Mouse (Mus musculus) ES-Bruce4 (cell line): ENCODE measurements around the gene Rhox13. TPM values are rescaled to one million over a fixed set of nuclear protein-coding genes. Genes with fewer than 3 reads are reported as not detected.

Experiments
- H3K27ac ChIP-seq: 2 replicates; pipeline ENCODE4 v1.5.1; 2012; ENCODE audit warnings: low read length, inconsistent platforms; ENCODE audit not compliant: insufficient read depth
- H3K27me3 ChIP-seq: 2 replicates; pipeline ENCODE4 v1.6.1; 2012; ENCODE audit warnings: mild to moderate bottlenecking, low read length, inconsistent platforms; ENCODE audit not compliant: control insufficient read depth, poor library complexity, insufficient read depth, severe bottlenecking
- H3K36me3 ChIP-seq: 2 replicates; pipeline ENCODE4 v1.6.1; 2012; ENCODE audit warnings: inconsistent platforms, mild to moderate bottlenecking, low read length, moderate library complexity; ENCODE audit not compliant: control insufficient read depth, poor library complexity, insufficient read depth, severe bottlenecking
- H3K4me1 ChIP-seq: one replicate; pipeline ENCODE4 v1.8.1; 2011; ENCODE audit warnings: low read length; ENCODE audit not compliant: control insufficient read depth, insufficient read depth
- H3K4me3 ChIP-seq: 2 replicates; pipeline ENCODE4 v1.5.1; 2011; ENCODE audit warnings: low read depth, mild to moderate bottlenecking, low read length
- H3K9ac ChIP-seq: 2 replicates; pipeline ENCODE4 v1.6.1; 2012; ENCODE audit warnings: low read depth, mild to moderate bottlenecking, inconsistent platforms; ENCODE audit not compliant: poor library complexity, severe bottlenecking
- H3K9me3 ChIP-seq: replicated peaks from 2 replicates; pipeline ENCODE4 v1.6.1; 2012; ENCODE audit warnings: mild to moderate bottlenecking, low read length, inconsistent platforms; ENCODE audit not compliant: control insufficient read depth, poor library complexity, insufficient read depth, severe bottlenecking
- CTCF ChIP-seq: IDR thresholded peaks from one replicate; pipeline ENCODE4 v1.8.1; 2011; ENCODE audit warnings: low read depth, low read length
- EP300 ChIP-seq: IDR thresholded peaks from 2 replicates; pipeline ENCODE4 v1.6.1; 2011; ENCODE audit warnings: low read depth, low read length; ENCODE audit not compliant: insufficient read depth
- POLR2A ChIP-seq: IDR thresholded peaks from one replicate; pipeline ENCODE4 v1.8.1; 2011; ENCODE audit warnings: low read length; ENCODE audit not compliant: insufficient read depth
- polyA plus RNA-seq: library from polyadenylated mRNA; stranded (reverse); fragments of >200 nt; gene quantifications from 2 replicates; pipeline ENCODE4 v1.2.4, GENCODE M21; 2011; ENCODE audit warnings: low read depth; ENCODE audit not compliant: missing spikeins, insufficient read depth, insufficient read length

Rhox13 gene
- polyA plus RNA-seq = 1.3 TPM in 1 of 2 replicates, not detected in the other

DNA sequence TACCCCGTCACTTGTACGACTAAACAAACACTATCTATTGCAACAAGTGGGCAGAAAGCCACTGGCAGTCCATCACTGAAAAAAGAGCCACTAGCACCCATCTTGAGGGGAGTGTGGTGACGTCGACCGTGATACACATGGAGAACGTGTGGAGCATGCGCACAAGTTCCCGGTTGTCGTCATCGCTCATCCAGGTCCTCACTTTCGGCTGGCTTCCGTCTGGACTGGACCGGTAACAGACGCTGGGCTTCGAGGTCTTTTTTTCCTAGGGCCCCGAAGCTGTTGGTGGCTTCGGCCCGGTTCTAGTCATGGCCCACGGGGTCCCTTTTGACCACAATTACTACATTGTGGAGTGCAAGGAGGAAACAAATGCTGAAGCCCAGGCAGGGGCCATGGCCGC is at the start of gene Rhox13:
Gene Rhox13, plus strand, starts transcription at position 238 of the 400 bp plus-strand sequence.
- Histone ChIP-seq H3K9ac (no peak within 1 kb of the TSS), H3K9me3 (no peaks in the 10 kb centered on the region), H3K4me1 (no peaks in the 10 kb centered on the region), H3K27me3 (no peaks in the 10 kb centered on the region), H3K4me3 (peak within 1 kb of the TSS; percentile 7; the same call in 1 of the 2 replicates), H3K36me3 (no peaks in the 10 kb centered on the region), H3K27ac (no peak within 1 kb of the TSS)
- TF ChIP-seq POLR2A = no peak
- no peak for TF ChIP-seq EP300
- TF ChIP-seq CTCF = no peak

GRCm38 (mm10) chrX:38084226-38084625 is 36.8 kb upstream of the Rhox13 start:
- H3K27ac ChIP-seq = no peak overlapping the region
- no peaks in the 10 kb centered on the region for H3K36me3 ChIP-seq
- H3K9ac ChIP-seq = no peak overlapping the region
- H3K9me3 ChIP-seq = no peaks in the 10 kb centered on the region
- TF ChIP-seq CTCF (peak; percentile 72), POLR2A (no peak)
- H3K4me1 ChIP-seq = no peaks in the 10 kb centered on the region
- no peak overlapping the region for H3K4me3 ChIP-seq
- no peaks in the 10 kb centered on the region for H3K27me3 ChIP-seq

DNA sequence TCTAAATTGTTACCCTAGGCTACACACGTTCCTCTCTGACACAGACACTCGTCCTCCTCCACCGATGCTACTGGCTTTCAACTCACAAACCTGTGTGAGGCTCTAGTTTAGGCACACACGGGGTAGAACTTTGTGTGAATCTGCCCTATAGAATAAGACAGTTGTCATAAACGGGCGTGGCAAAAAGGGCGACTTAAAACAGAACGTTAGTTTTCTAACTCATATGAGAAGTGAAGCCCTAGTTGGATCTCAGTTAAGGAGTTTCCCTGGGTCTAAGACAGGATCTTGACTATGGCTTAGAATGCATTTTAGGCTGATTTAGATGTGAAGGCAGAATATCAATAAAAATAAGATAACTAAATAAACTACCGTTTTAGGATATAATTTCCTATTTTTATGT is 36.0 kb upstream of the Rhox13 start, which contains the start of gene Rhox11:
Gene Rhox11, minus strand, starts transcription at position 101 of the 400 bp plus-strand sequence.
- Histone ChIP-seq H3K27me3 (no peaks in the 10 kb centered on the region), H3K9me3 (no peaks in the 10 kb centered on the region), H3K27ac (no peak within 1 kb of the TSS), H3K36me3 (no peaks in the 10 kb centered on the region), H3K4me1 (no peaks in the 10 kb centered on the region), H3K4me3 (no peak within 1 kb of the TSS), H3K9ac (no peak within 1 kb of the TSS)
- no peak for TF ChIP-seq POLR2A
- TF ChIP-seq CTCF = no peak
- no peak for TF ChIP-seq EP300

DNA sequence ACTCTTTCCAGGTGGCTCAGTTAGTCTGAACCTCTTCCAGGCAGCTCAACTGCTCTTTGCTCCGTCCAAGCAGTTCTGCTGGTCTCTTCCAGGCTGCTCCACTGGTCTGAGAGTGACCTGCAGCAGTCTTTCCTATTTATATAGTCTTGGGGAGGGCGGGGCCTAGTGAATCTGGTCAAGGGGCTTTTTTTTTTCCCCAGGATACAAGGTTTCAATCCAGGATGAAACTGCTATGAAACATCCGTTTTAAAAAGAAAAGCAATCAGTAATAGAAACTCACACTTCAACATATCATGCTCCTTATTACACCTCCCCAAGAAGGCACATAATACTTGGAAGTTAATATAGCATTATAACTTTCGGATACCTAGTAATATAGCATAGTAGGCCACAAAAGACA is 10.2 kb upstream of the Rhox13 start, which contains the start of gene Rhox12:
Gene Rhox12, minus strand, starts transcription at position 101 of the 400 bp plus-strand sequence.
- TF ChIP-seq EP300 (no peak), POLR2A (no peak), CTCF (no peak)
- Histone ChIP-seq H3K27me3 (no peaks in the 10 kb centered on the region), H3K4me3 (no peak within 1 kb of the TSS), H3K9me3 (no peaks in the 10 kb centered on the region), H3K36me3 (no peaks in the 10 kb centered on the region), H3K27ac (no peak within 1 kb of the TSS), H3K9ac (no peak within 1 kb of the TSS), H3K4me1 (no peaks in the 10 kb centered on the region)

DNA sequence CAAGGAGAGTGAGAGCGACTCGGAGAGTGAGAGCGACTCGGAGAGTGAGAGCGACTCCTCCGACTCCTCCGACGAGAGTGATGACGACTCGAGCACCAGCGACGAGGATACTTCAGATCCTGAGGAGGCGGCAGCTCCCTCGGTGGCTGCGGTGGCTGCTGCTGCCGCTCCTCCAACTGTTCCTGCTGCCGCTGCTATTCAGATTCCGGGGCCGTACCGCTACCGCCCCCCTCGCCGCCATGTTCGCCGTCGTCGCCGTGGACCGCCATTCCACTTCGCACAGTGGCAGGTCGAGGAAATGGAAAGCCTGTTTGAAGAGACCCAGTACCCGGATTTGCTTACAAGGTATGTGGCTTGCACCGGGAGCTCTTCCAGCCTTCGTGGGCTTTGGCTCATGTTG is 459 bp downstream of the Rhox13 start:
- Histone ChIP-seq H3K4me1 (no peaks in the 10 kb centered on the region), H3K9ac (no peak overlapping the region), H3K9me3 (no peaks in the 10 kb centered on the region), H3K4me3 (peak overlapping the region; percentile 7; the same call in 1 of the 2 replicates), H3K36me3 (no peaks in the 10 kb centered on the region), H3K27me3 (no peaks in the 10 kb centered on the region), H3K27ac (no peak overlapping the region)
- no peak for TF ChIP-seq POLR2A
- TF ChIP-seq EP300 = no peak
- TF ChIP-seq CTCF = no peak

GRCm38 (mm10) chrX:38159097-38159496 is 38.1 kb downstream of the Rhox13 start:
- Histone ChIP-seq H3K27ac (no peak overlapping the region), H3K9ac (no peak overlapping the region), H3K4me3 (no peak overlapping the region), H3K4me1 (no peaks in the 10 kb centered on the region), H3K36me3 (no peaks in the 10 kb centered on the region), H3K27me3 (no peaks in the 10 kb centered on the region), H3K9me3 (no peaks in the 10 kb centered on the region)
- no peak for TF ChIP-seq POLR2A
- no peak for TF ChIP-seq CTCF
- TF ChIP-seq EP300 = no peak
